Mouse (Mus musculus) midbrain, embryonic 12.5 days (tissue): ENCODE results near the gene Zfp329. TPM values are rescaled to one million over a fixed set of nuclear protein-coding genes. Genes with fewer than 3 reads are reported as not detected.
"Not testable (repeated sequence)": the region's sequence is repeated elsewhere in the genome, so short reads cannot be mapped to it uniquely, and the experiment has no call there.

Experiments used
- ATAC-seq: fragments of 200-750 bp; cut with Nextera tagmentation; 2 replicates; pipeline ENCODE4 v1.8.0; 2017; ENCODE audit warnings: low read depth, moderate TSS enrichment, moderate library complexity; ENCODE audit not compliant: low FRiP score
- H3K27ac ChIP-seq: fragments of 300-500 bp; sonication (generic); replicated peaks from 2 replicates; pipeline ENCODE4 v1.5.1; 2016; ENCODE audit warnings: mild to moderate bottlenecking
- H3K27me3 ChIP-seq: fragments of 300-500 bp; sonication (generic); 2 replicates; pipeline ENCODE4 v1.6.1; 2016; ENCODE audit warnings: mild to moderate bottlenecking
- H3K36me3 ChIP-seq: fragments of 300-500 bp; sonication (generic); 2 replicates; pipeline ENCODE4 v1.6.1; 2016
- H3K4me1 ChIP-seq: fragments of 300-500 bp; sonication (generic); 2 replicates; pipeline ENCODE4 v1.6.1; 2016
- H3K4me2 ChIP-seq: fragments of 300-500 bp; sonication (generic); replicated peaks from 2 replicates; pipeline ENCODE4 v1.6.1; 2016; ENCODE audit warnings: mild to moderate bottlenecking, moderate library complexity
- H3K4me3 ChIP-seq: fragments of 300-500 bp; sonication (generic); 2 replicates; pipeline ENCODE4 v1.5.1; 2016; ENCODE audit warnings: mild to moderate bottlenecking
- H3K9ac ChIP-seq: fragments of 300-500 bp; sonication (generic); replicated peaks from 2 replicates; pipeline ENCODE4 v1.6.1; 2016; ENCODE audit warnings: mild to moderate bottlenecking, moderate library complexity
- H3K9me3 ChIP-seq: fragments of 300-500 bp; sonication (generic); 2 replicates; pipeline ENCODE4 v1.6.1; 2016; ENCODE audit warnings: mild to moderate bottlenecking
- WGBS: fragments of 180-500 bp; shearing (Covaris S2); methylation state at CpG from one replicate; pipeline ENCODE4 v1.1.7; 2016; 5-methylcytosine and 5-hydroxymethylcytosine counted together
- polyA plus RNA-seq: library from polyadenylated mRNA; unstranded; fragments of >200 nt; fragmentation: Nextera tagmentation; extraction: Ambion mirVana; gene quantifications from 2 replicates; pipeline ENCODE4 v1.2.1, GENCODE M21; 2016

Gene Zfp329
- polyA plus RNA-seq, result 27.1 and 31.6 TPM in 2 replicates

GRCm38 (mm10) chr7:12818521-12819295 is at the start of gene Zfp329:
TSS of gene Zfp329 (minus strand) at chr7:12818858.
- H3K9me3 ChIP-seq, result peaks cover 26% of the 10 kb centered on the region
- H3K4me3 ChIP-seq, result peak within 1 kb of the TSS; percentile 88
- under 1% methylated on average over 40 of the region's 40 CpGs for WGBS
- H3K36me3 ChIP-seq, result peaks cover 24% of the 10 kb centered on the region
- no peaks in the 10 kb centered on the region for H3K27me3 ChIP-seq
- peaks cover 8% of the 10 kb centered on the region for H3K4me1 ChIP-seq
- H3K27ac ChIP-seq, result peak within 1 kb of the TSS; percentile 86
- H3K9ac ChIP-seq, result peak within 1 kb of the TSS; percentile 91
- peak; percentile 96 for ATAC-seq
- H3K4me2 ChIP-seq, result peak within 1 kb of the TSS; percentile 71

DNA sequence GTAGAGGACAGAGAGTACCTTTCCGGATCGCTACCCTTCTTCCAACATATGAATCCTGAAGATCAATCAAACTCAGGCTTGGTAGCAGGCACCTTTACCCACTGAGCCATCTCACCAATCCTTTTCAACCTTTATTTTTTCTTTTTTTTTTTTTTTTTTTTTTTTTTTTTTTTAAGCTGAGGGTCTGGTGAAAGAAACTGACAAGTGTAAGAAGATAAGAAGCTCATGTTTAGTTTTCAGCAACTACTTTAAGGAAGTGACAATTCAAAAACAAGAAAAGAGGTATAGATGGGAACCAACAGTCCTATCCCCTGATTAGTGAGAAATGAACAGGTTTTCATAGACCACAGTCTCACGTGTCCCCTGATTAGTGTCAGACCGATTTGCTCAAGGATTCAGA is 17.1 kb upstream of the Zfp329 start:
- peaks cover 41% of the 10 kb centered on the region for H3K9me3 ChIP-seq
- H3K27me3 ChIP-seq, result 0 out of 2 replicates have a peak, but pooled peaks cover 4% of the 10 kb centered on the region
- no peaks in the 10 kb centered on the region for H3K4me1 ChIP-seq
- H3K9ac ChIP-seq, result no peak overlapping the region
- no peak for ATAC-seq
- H3K4me3 ChIP-seq, result peak overlapping the region; percentile 55
- WGBS, result over 99% methylated on average over 4 of the region's 4 CpGs
- no peak overlapping the region for H3K27ac ChIP-seq
- H3K36me3 ChIP-seq, result peaks cover 47% of the 10 kb centered on the region
- peak overlapping the region; percentile 54 for H3K4me2 ChIP-seq

DNA sequence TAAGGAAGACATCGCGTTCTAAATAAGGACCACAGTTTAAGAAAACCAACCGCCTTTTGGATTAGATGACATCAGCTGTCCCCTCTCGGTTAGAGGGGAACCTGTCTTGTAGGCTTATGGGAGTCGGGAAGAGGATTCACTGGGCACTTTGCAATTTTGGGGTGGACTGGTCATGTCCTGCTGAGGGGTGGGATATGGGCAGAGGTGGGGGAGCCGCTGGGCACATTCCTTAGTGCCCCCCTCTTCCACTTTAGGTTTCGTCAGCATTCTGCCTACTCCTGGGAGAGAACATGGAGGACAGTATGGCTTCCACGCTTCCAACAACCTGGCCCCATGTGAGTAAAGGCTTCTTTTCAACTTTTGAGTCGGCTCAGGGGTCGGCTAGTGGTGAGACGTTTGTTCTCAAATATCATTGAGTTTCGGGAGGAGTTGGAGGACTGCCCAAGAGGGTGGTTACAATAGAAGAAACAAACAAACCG is 16.6 kb upstream of the Zfp329 start:
- WGBS, result 46% methylated on average over 13 of the region's 13 CpGs
- peak; percentile 66 for ATAC-seq
- Histone ChIP-seq H3K4me2 (peak overlapping the region; percentile 54), H3K9me3 (peaks cover 36% of the 10 kb centered on the region), H3K4me3 (peak overlapping the region; percentile 55), H3K4me1 (no peaks in the 10 kb centered on the region), H3K27me3 (0 out of 2 replicates have a peak, but pooled peaks cover 4% of the 10 kb centered on the region), H3K27ac (no peak overlapping the region), H3K36me3 (peaks cover 41% of the 10 kb centered on the region), H3K9ac (peak overlapping the region; percentile 56)

DNA sequence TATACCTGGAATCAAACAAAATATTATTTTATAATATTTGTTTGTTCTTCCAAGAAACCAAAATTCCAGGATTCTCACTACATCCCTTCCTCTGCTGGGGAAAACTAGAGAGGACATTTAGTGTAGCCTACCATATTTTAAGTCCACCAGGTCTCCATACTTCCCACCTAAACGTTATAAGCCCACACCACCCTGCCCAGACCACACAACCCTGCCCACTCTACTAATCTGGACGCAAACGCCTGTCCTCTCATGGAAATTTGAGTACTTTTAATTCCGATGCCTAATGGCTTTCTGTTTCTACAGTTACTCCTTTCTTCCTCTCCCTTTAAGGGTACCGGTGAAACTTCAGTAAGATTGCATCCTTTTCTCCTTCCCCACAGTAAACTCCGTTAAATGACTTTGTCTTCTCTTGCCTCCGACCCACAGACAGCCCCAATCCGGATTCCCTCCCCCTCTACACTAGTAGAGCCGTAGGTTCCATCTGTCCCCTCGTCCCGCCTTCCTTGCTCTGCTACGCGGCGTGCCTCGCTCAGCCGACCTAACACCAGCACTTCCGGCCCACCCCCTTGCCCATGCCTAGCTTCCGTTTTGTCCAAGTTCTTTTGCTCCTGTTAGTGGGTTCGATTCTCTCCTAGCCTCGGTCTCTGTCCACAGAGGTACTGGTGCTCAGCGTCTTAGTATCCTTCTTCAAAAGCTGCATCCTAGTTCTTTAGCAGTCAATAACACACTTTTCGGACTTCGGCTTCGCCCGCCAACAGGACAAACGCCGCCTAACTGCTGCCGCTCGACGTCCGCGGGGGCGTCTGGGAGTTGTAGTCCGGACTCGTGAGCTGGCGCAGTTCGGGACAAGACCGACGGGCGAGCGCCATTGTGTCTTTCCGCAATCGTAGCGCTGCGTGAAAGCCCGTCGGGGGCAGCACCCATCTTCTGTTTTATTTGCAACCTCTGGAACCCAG is 15.8 kb upstream of the Zfp329 start, which contains the start of gene Zfp110:
TSS of gene Zfp110 (plus strand) at position 600 of the 959 bp plus-strand sequence.
- Histone ChIP-seq H3K9ac (peak within 1 kb of the TSS; percentile 56), H3K4me2 (peak within 1 kb of the TSS; percentile 54), H3K9me3 (peaks cover 30% of the 10 kb centered on the region), H3K4me1 (no peaks in the 10 kb centered on the region), H3K4me3 (peak within 1 kb of the TSS; percentile 55), H3K36me3 (peaks cover 35% of the 10 kb centered on the region), H3K27ac (no peak within 1 kb of the TSS), H3K27me3 (peaks cover 4% of the 10 kb centered on the region; the same call in 1 of the 2 replicates)
- whole genome bisulfite sequencing, result 5% methylated on average over 47 of the region's 47 CpGs
- peak; percentile 97 for ATAC-seq

DNA sequence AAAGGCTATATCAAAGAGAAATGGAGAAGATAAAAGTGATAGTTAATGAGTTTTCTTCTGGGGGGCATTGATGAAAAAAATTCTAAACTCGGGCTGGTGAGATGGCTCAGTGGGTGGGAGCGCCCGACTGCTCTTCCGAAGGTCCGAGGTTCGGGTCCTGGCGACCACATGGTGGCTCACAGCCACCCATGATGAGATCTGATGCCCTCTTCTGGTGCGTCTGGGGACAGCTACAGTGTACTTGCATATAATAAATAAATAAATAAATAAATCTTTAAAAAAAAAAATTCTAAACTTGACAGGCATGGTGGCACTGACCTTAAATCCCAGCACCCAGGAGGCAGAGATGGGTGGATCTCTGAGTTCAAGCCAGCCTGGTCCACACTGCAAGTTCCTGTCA is 3.1 kb downstream of the Zfp329 start:
- no peak overlapping the region for H3K4me3 ChIP-seq
- ATAC-seq, result no peak
- no peak overlapping the region for H3K4me2 ChIP-seq
- no peaks in the 10 kb centered on the region for H3K27me3 ChIP-seq
- WGBS, result 93% methylated on average over 8 of the region's 8 CpGs
- no peak overlapping the region for H3K9ac ChIP-seq
- H3K27ac ChIP-seq, result no peak overlapping the region
- peaks cover 53% of the 10 kb centered on the region for H3K36me3 ChIP-seq
- H3K4me1 ChIP-seq, result peaks cover 8% of the 10 kb centered on the region
- H3K9me3 ChIP-seq, result peaks cover 39% of the 10 kb centered on the region

DNA sequence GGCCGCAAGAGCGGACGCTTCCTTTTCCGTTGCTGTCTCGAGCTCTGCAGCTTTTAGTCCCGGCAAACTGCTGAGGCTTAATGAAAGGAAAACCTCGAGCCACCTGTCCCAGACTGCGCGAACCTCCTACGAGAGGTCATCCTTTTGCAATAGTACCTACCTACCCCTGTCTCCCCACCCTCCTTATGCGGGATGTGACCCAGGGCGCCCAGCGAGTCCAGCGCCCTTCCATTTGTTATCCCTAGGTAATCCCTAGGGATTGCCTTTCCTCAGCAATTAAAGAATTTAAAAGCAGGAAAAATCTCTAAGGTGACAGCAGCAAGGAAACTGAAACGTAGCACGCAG is 15.0 kb downstream of the Zfp329 start:
- no peaks in the 10 kb centered on the region for H3K27me3 ChIP-seq
- H3K27ac ChIP-seq, result peak overlapping the region; percentile 80
- peak overlapping the region; percentile 69 for H3K9ac ChIP-seq
- H3K4me2 ChIP-seq, result peak overlapping the region; percentile 63
- peaks cover 12% of the 10 kb centered on the region for H3K9me3 ChIP-seq
- peaks cover 10% of the 10 kb centered on the region for H3K4me1 ChIP-seq
- peak; percentile 83; the same call in 1 of the 2 replicates for ATAC-seq
- WGBS, result 1% methylated on average over 16 of the region's 16 CpGs
- peak overlapping the region; percentile 47 for H3K4me3 ChIP-seq
- H3K36me3 ChIP-seq, result peaks cover 26% of the 10 kb centered on the region

GRCm38 (mm10) chr7:12802866-12803726 is 15.6 kb downstream of the Zfp329 start, which contains the start of gene Zscan18:
TSS of gene Zscan18 (minus strand) at chr7:12803635.
- 6% methylated on average over 31 of the region's 31 CpGs for WGBS
- peak within 1 kb of the TSS; percentile 47 for H3K4me3 ChIP-seq

GRCm38 (mm10) chr7:12799554-12799953 is 19.1 kb downstream of the Zfp329 start:
- 92% methylated on average over 1 of the region's 1 CpGs for WGBS
- ATAC-seq, result no peak

More at GRCm38 (mm10) chr7:12802866-12803726, 15.6 kb downstream of the Zfp329 start, which contains the start of gene Zscan18:
- H3K36me3 ChIP-seq, result peaks cover 20% of the 10 kb centered on the region
- peak; percentile 96 for ATAC-seq
- peak within 1 kb of the TSS; percentile 80 for H3K27ac ChIP-seq
- 0 out of 2 replicates have a peak, but pooled peaks cover 6% of the 10 kb centered on the region for H3K9me3 ChIP-seq
- H3K4me1 ChIP-seq, result peaks cover 10% of the 10 kb centered on the region
- peak within 1 kb of the TSS; percentile 63 for H3K4me2 ChIP-seq
- H3K27me3 ChIP-seq, result no peaks in the 10 kb centered on the region
- peak within 1 kb of the TSS; percentile 69 for H3K9ac ChIP-seq

GRCm38 (mm10) chr7:12797971-12798370 is 20.7 kb downstream of the Zfp329 start:
- H3K4me3 ChIP-seq, result no peak overlapping the region
- 77% methylated on average over 2 of the region's 2 CpGs for WGBS
- H3K27me3 ChIP-seq, result no peaks in the 10 kb centered on the region
- H3K4me2 ChIP-seq, result no peak overlapping the region
- no peak overlapping the region for H3K27ac ChIP-seq
- H3K9ac ChIP-seq, result no peak overlapping the region
- no peak for ATAC-seq
- peaks cover 2% of the 10 kb centered on the region for H3K4me1 ChIP-seq
- H3K36me3 ChIP-seq, result no peaks in the 10 kb centered on the region
- H3K9me3 ChIP-seq, result peaks cover 12% of the 10 kb centered on the region

More at GRCm38 (mm10) chr7:12799554-12799953, 19.1 kb downstream of the Zfp329 start:
- Histone ChIP-seq H3K27me3 (no peaks in the 10 kb centered on the region), H3K9ac (no peak overlapping the region), H3K9me3 (peaks cover 12% of the 10 kb centered on the region), H3K4me2 (no peak overlapping the region), H3K4me3 (no peak overlapping the region), H3K36me3 (no peaks in the 10 kb centered on the region), H3K27ac (no peak overlapping the region), H3K4me1 (peaks cover 10% of the 10 kb centered on the region)

- H3K36me3 ChIP-seq, ATAC-seq, H3K27ac ChIP-seq, H3K27me3 ChIP-seq, H3K4me2 ChIP-seq, H3K4me1 ChIP-seq, H3K9ac ChIP-seq, H3K4me3 ChIP-seq: not testable (repeated sequence)
- WGBS, result 91% methylated on average over 11 of the region's 11 CpGs
- peaks cover 12% of the 10 kb centered on the region for H3K9me3 ChIP-seq
These were observed 26.0 kb downstream of the Zfp329 start for GRCm38 (mm10) chr7:12792624-12793023.

DNA sequence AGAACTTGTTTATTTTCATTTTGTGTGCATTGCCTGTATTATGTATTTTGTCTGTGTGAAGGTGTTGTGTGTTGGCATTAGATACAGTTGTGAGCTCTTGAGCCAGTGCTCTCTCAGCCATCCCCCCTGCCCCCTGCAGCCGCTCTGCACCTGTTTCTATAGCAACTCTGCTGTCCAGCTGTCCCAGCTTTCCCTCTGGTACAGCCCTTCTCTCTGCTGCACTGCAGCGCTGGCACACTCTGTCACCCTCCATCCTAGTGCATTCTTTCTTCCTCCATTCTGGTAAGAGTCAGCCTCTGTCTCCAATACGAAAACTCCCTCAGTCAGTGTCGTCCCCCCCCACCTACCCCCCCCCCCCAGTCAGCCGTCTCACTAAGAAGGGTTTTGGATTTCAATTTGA is 30.6 kb downstream of the Zfp329 start:
- Histone ChIP-seq H3K27ac (no peak overlapping the region), H3K4me2 (0 out of 2 replicates have a peak overlapping the region, but pooled peaks have one; percentile 6), H3K4me1 (peaks cover 5% of the 10 kb centered on the region), H3K4me3 (no peak overlapping the region), H3K27me3 (no peaks in the 10 kb centered on the region), H3K36me3 (no peaks in the 10 kb centered on the region), H3K9me3 (no peaks in the 10 kb centered on the region), H3K9ac (no peak overlapping the region)
- whole genome bisulfite sequencing, result 16% methylated on average over 5 of the region's 5 CpGs
- peak; percentile 88 for ATAC-seq
